Mouse (Mus musculus) CH12.LX (cell line): ENCODE measurements around the gene Mmgt1. TPM values are rescaled to one million over a fixed set of nuclear protein-coding genes. Genes with fewer than 3 reads are reported as not detected.

Experiments
- DNase-seq: peaks from one replicate; pipeline ENCODE4 v3.0.0-alpha.2; 2013; ENCODE audit errors: extremely low read depth
- H3K27ac ChIP-seq: 2 replicates; pipeline ENCODE4 v1.5.1; 2012; ENCODE audit warnings: low read depth, mild to moderate bottlenecking, control low read depth, moderate library complexity; ENCODE audit not compliant: insufficient read depth
- H3K27me3 ChIP-seq: replicated peaks from 2 replicates; pipeline ENCODE3; 2012; ENCODE audit warnings: inconsistent platforms
- H3K36me3 ChIP-seq, 2 experiments: replicated peaks in 1 of 2; 2 replicates each; pipeline versions ENCODE3 to v1.6.1; 2012; ENCODE audit warnings: inconsistent platforms in 1 of 2, low read length in 1 of 2, mild to moderate bottlenecking in 1 of 2, mixed read lengths in 1 of 2, moderate library complexity in 1 of 2; ENCODE audit not compliant: control insufficient read depth in 1 of 2, insufficient read depth in 1 of 2
- H3K4me1 ChIP-seq, 2 experiments: 2 replicates each; pipeline ENCODE4 v1.6.1; 2012; ENCODE audit warnings: inconsistent platforms in 1 of 2, moderate library complexity in 1 of 2; ENCODE audit not compliant: insufficient read depth in 2 of 2, control insufficient read depth in 1 of 2
- H3K4me2 ChIP-seq: 2 replicates; pipeline ENCODE4 v1.6.1; 2012; ENCODE audit warnings: low read depth, mild to moderate bottlenecking, control low read depth; ENCODE audit not compliant: poor library complexity, insufficient read depth, severe bottlenecking
- H3K4me3 ChIP-seq, 3 experiments: fragments of 150-350 bp in 1 of 3; sonication (generic) in 1 of 3; replicated peaks in 1 of 3; 2 replicates each; pipeline versions ENCODE3 to v1.5.1; 2011 to 2012; ENCODE audit warnings: low read depth in 2 of 3, low read length in 2 of 3, mild to moderate bottlenecking in 2 of 3, moderate library complexity in 2 of 3, control low read depth in 1 of 3, improper control_type of control experiment in 1 of 3, inconsistent platforms in 1 of 3, mixed read lengths in 1 of 3; ENCODE audit not compliant: poor library complexity in 1 of 3
- H3K79me2 ChIP-seq: replicated peaks from 2 replicates; pipeline ENCODE4 v1.6.1; 2012; ENCODE audit warnings: mild to moderate bottlenecking, moderate library complexity; ENCODE audit not compliant: control insufficient read depth, poor library complexity, insufficient read depth, severe bottlenecking; ENCODE audit errors: extremely low read depth
- H3K9ac ChIP-seq: 2 replicates; pipeline ENCODE4 v1.6.1; 2012; ENCODE audit warnings: low read depth, mild to moderate bottlenecking, control low read depth, moderate library complexity; ENCODE audit not compliant: insufficient read depth
- H3K9me3 ChIP-seq: replicated peaks from 2 replicates; pipeline ENCODE3; 2012; ENCODE audit warnings: low read length, inconsistent platforms, mixed read lengths
- BHLHE40 ChIP-seq: IDR thresholded peaks from 2 replicates; pipeline ENCODE4 v1.6.1; 2011; ENCODE audit warnings: mild to moderate bottlenecking, low read depth, low read length, improper control_type of control experiment
- CHD1 ChIP-seq: IDR thresholded peaks from 2 replicates; pipeline ENCODE4 v1.6.1; 2012; ENCODE audit warnings: low read depth, low read length, improper control_type of control experiment, inconsistent platforms
- CHD2 ChIP-seq: IDR thresholded peaks from 2 replicates; pipeline ENCODE4 v1.6.1; 2011; ENCODE audit warnings: low read length, improper control_type of control experiment
- CTCF ChIP-seq, 2 experiments: IDR thresholded peaks in 1 of 2; conservative IDR thresholded peaks in 1 of 2; 2 replicates each; pipeline ENCODE4 v1.5.1; 2011 to 2012; ENCODE audit warnings: low read depth in 2 of 2, low read length in 2 of 2, improper control_type of control experiment in 1 of 2, inconsistent platforms in 1 of 2, mild to moderate bottlenecking in 1 of 2, moderate library complexity in 1 of 2
- EP300 ChIP-seq: IDR thresholded peaks from 2 replicates; pipeline ENCODE4 v1.6.1; 2011; ENCODE audit warnings: low read length, improper control_type of control experiment
- ETS1 ChIP-seq: conservative IDR thresholded peaks from 2 replicates; pipeline ENCODE4 v1.6.1; 2012; ENCODE audit warnings: low read depth, mild to moderate bottlenecking, inconsistent platforms, low read length, improper control_type of control experiment, moderate library complexity
- GABPA ChIP-seq: IDR thresholded peaks from 2 replicates; pipeline ENCODE4 v1.6.1; 2012; ENCODE audit warnings: low read depth, low read length, improper control_type of control experiment, inconsistent platforms; ENCODE audit not compliant: insufficient replicate concordance
- HCFC1 ChIP-seq: IDR thresholded peaks from 2 replicates; pipeline ENCODE4 v1.6.1; 2012; ENCODE audit warnings: low read depth, mild to moderate bottlenecking, inconsistent platforms, low read length, improper control_type of control experiment
- KAT2A ChIP-seq: IDR thresholded peaks from 2 replicates; pipeline ENCODE4 v1.6.1; 2012; ENCODE audit warnings: low read length, improper control_type of control experiment, inconsistent platforms; ENCODE audit not compliant: insufficient replicate concordance
- MAFK ChIP-seq: IDR thresholded peaks from 2 replicates; pipeline ENCODE4 v1.6.1; 2011; ENCODE audit warnings: low read length, improper control_type of control experiment; ENCODE audit not compliant: insufficient replicate concordance
- MXI1 ChIP-seq: IDR thresholded peaks from 2 replicates; pipeline ENCODE4 v1.6.1; 2011; ENCODE audit warnings: mild to moderate bottlenecking, low read depth, low read length, improper control_type of control experiment
- MYC ChIP-seq: IDR thresholded peaks from 2 replicates; pipeline ENCODE4 v1.6.1; 2011; ENCODE audit warnings: low read depth, mild to moderate bottlenecking, improper control_type of control experiment, low read length
- NRF1 ChIP-seq: IDR thresholded peaks from 2 replicates; pipeline ENCODE4 v1.6.1; 2014; ENCODE audit warnings: low read depth, mild to moderate bottlenecking, inconsistent platforms, low read length, improper control_type of control experiment, moderate library complexity
- POLR2AphosphoS2 ChIP-seq: IDR thresholded peaks from 2 replicates; pipeline ENCODE4 v1.6.1; 2011; ENCODE audit warnings: low read depth, low read length, improper control_type of control experiment
- RAD21 ChIP-seq: IDR thresholded peaks from 2 replicates; pipeline ENCODE4 v1.6.1; 2011; ENCODE audit warnings: low read depth, mild to moderate bottlenecking, low read length, improper control_type of control experiment, moderate library complexity
- RCOR1 ChIP-seq: conservative IDR thresholded peaks from 2 replicates; pipeline ENCODE4 v1.6.1; 2012; ENCODE audit warnings: low read depth, mild to moderate bottlenecking, inconsistent platforms, low read length, improper control_type of control experiment
- SMC3 ChIP-seq: IDR thresholded peaks from 2 replicates; pipeline ENCODE4 v1.6.1; 2011; ENCODE audit warnings: low read depth, low read length, improper control_type of control experiment
- TBP ChIP-seq: conservative IDR thresholded peaks from 2 replicates; pipeline ENCODE4 v1.6.1; 2011; ENCODE audit warnings: low read depth, low read length, improper control_type of control experiment
- TCF12 ChIP-seq: IDR thresholded peaks from 2 replicates; pipeline ENCODE4 v1.6.1; 2014; ENCODE audit warnings: low read depth, mild to moderate bottlenecking, inconsistent platforms, low read length, improper control_type of control experiment
- USF2 ChIP-seq: conservative IDR thresholded peaks from 2 replicates; pipeline ENCODE4 v1.6.1; 2011; ENCODE audit warnings: low read depth, low read length, improper control_type of control experiment
- ZC3H11A ChIP-seq: IDR thresholded peaks from 2 replicates; pipeline ENCODE4 v1.6.1; 2012; ENCODE audit warnings: low read depth, mild to moderate bottlenecking, inconsistent platforms, low read length, improper control_type of control experiment
- dilution Hi-C: fragments of 300-500 bp; cut with MboI; formaldehyde crosslinking; loops from 2 replicates; pipeline ENCODE4 v1.14.3; 2020; ENCODE audit warnings: low sequenced_read_pairs; ENCODE audit not compliant: extremely low pct_unique_long_range_greater_than_20kb, extremely low pct_ligation_motif_present
- in situ Hi-C: fragments of 300-500 bp; cut with MboI; formaldehyde crosslinking; loops from 3 replicates; pipeline ENCODE4 v1.14.3; 2019; ENCODE audit warnings: low sequenced_read_pairs, low pct_ligation_motif_present, low pct_unique_long_range_greater_than_20kb, mixed read lengths
- polyA plus RNA-seq: library from polyadenylated mRNA; unstranded; fragments of >175 nt; gene quantifications from 2 replicates; pipeline ENCODE4 v1.2.1, GENCODE M21; 2012; ENCODE audit warnings: low read depth; ENCODE audit not compliant: insufficient read length
- total RNA-seq, 2 experiments: library from RNA; depleted of rRNA; stranded (reverse); fragments of 300-350 nt in 1 of 2; fragments of >200 nt in 1 of 2; gene quantifications; 2 replicates each; pipeline ENCODE4 v1.2.3; 2012 to 2014

Mmgt1 gene
- total and polyA plus RNA-seq, 3 experiments, result 15.8 to 37.8 (median 17.0) TPM

DNA sequence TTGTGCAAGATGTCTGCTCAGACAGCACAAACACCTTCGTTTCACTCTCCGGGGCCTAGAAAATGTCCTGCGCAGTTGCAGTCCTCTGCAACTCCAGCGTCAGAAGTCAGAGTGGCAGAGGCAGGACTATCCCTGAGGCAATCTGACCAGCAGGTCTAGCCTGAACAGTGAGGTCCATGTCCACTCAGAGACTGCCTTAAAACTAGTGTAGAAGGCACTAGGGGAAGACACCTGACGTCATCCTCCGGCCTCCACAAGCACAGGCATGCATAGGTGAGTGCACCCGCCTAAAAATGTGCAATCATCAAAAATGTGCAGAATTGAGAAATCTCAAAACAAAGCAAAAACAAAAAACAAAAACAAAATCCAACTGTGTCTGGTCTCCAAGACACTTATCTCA lies 48.4 kb downstream of the Mmgt1 start, which contains the start of gene Gm648:
Gene Gm648, minus strand, starts transcription at position 101 of the 400 bp plus-strand sequence.
- DNase-seq, result no peak
- Histone ChIP-seq H3K4me3 (no peak within 1 kb of the TSS), H3K9ac (no peak within 1 kb of the TSS), H3K36me3 (no peaks in the 10 kb centered on the region), H3K9me3 (no peaks in the 10 kb centered on the region), H3K4me2 (no peak within 1 kb of the TSS), H3K27me3 (no peaks in the 10 kb centered on the region), H3K79me2 (no peaks in the 10 kb centered on the region), H3K27ac (no peak within 1 kb of the TSS), H3K4me1 (no peaks in the 10 kb centered on the region)
- in situ Hi-C loops (loop anchor here (25.0 kb wide), 1 partner anchor 213 kb away; no protein-coding TSS in a partner anchor), dilution Hi-C loops (no loop called here)
- TF ChIP-seq RAD21, result no peak
- TF ChIP-seq TCF12, result no peak
- TF ChIP-seq SMC3, result no peak
- no peak for TF ChIP-seq ZC3H11A
- no peak for TF ChIP-seq RCOR1
- no peak for TF ChIP-seq TBP
- no peak for TF ChIP-seq POLR2AphosphoS2
- no peak for TF ChIP-seq ETS1
- TF ChIP-seq EP300, result no peak
- no peak for TF ChIP-seq MYC

DNA sequence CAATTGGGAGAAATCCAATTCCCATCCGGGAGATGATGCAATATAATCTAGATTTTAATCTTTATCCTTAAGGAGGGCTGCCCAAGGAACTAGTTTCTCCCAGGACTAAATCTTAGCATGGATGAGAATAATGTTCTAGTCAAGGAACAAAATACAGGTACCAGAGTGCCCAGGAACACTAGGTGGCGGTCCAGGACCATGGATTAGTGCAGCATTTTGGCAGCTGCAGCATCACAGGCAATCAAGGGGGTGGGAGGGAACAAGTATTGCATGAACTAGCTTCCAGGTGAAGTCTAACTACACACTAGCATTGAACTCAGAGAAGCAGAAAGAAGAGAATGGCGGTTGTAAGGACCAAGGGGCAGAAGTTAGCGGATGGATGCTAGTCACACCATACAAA lies 60.7 kb downstream of the Mmgt1 start:
- H3K27me3 ChIP-seq, result no peaks in the 10 kb centered on the region
- in situ Hi-C loops (loop anchor here (25.0 kb wide), 1 partner anchor 225 kb away; no protein-coding TSS in a partner anchor), dilution Hi-C loops (no loop called here)
- H3K9ac ChIP-seq, result no peak overlapping the region
- TF ChIP-seq MXI1 (no peak), CHD1 (no peak), POLR2AphosphoS2 (no peak), KAT2A (no peak), USF2 (no peak), ETS1 (no peak), MAFK (no peak), NRF1 (no peak), HCFC1 (no peak), RAD21 (peak; percentile 68), BHLHE40 (no peak), GABPA (no peak), CHD2 (no peak), SMC3 (peak; percentile 35), CTCF (conservative IDR thresholded peaks at IDR 0.05 in 1 of 2, IDR thresholded peaks at IDR 0.05 in 1 of 2; ENCODE audit: low read depth in 2 of 2, low read length in 2 of 2) (peak in 1 of 2 experiments; percentile 65; a peak in 2 of 4 replicates)
- H3K4me3 ChIP-seq, result no peak overlapping the region
- H3K27ac ChIP-seq, result no peak overlapping the region
- DNase-seq, result peak; percentile 19
- no peaks in the 10 kb centered on the region for H3K4me1 ChIP-seq
- no peak overlapping the region for H3K4me2 ChIP-seq
- no peaks in the 10 kb centered on the region for H3K79me2 ChIP-seq
- H3K9me3 ChIP-seq, result no peaks in the 10 kb centered on the region
- H3K36me3 ChIP-seq, result no peaks in the 10 kb centered on the region

Other genes starting within 250 kb of the Mmgt1 start
- gene Smim10l2a, start 223.5 kb downstream of the Mmgt1 start, total RNA-seq (2012; rRNA removed), result 0.76 TPM in 2 replicates
- 1.7 and 2.8 TPM in 2 replicates for gene Smim10l2a, start 223.5 kb downstream of the Mmgt1 start, total RNA-seq (2014; rRNA removed)
- 0.97 and 1.1 TPM in 2 replicates for gene Smim10l2a, start 223.5 kb downstream of the Mmgt1 start, polyA plus RNA-seq
- gene Gm2174, start 150.1 kb downstream of the Mmgt1 start, total RNA-seq (2012; rRNA removed), result 1.5 and 1.6 TPM in 2 replicates
- gene Gm2174, start 150.1 kb downstream of the Mmgt1 start, total RNA-seq (2014; rRNA removed), result not detected in 2 replicates
- not detected in 2 replicates for gene Gm2174, start 150.1 kb downstream of the Mmgt1 start, polyA plus RNA-seq
- 14.2 and 19.4 TPM in 2 replicates for gene Ints6l, start 143.2 kb downstream of the Mmgt1 start, total RNA-seq (2012; rRNA removed)
- gene Ints6l, start 143.2 kb downstream of the Mmgt1 start, total RNA-seq (2014; rRNA removed), result 42.7 and 44.9 TPM in 2 replicates
- gene Ints6l, start 143.2 kb downstream of the Mmgt1 start, polyA plus RNA-seq, result 25.5 TPM in 2 replicates
- gene Gm10477, start 73.3 kb downstream of the Mmgt1 start, total RNA-seq (2012; rRNA removed), result not detected in 2 replicates
- gene Gm10477, start 73.3 kb downstream of the Mmgt1 start, total RNA-seq (2014; rRNA removed), result not detected in 2 replicates
- not detected in 2 replicates for gene Gm10477, start 73.3 kb downstream of the Mmgt1 start, polyA plus RNA-seq
- gene Gm648, start 48.5 kb downstream of the Mmgt1 start, total RNA-seq (2012; rRNA removed), result not detected in 2 replicates
- gene Gm648, start 48.5 kb downstream of the Mmgt1 start, total RNA-seq (2014; rRNA removed), result not detected in 2 replicates
- gene Gm648, start 48.5 kb downstream of the Mmgt1 start, polyA plus RNA-seq, result not detected in 2 replicates
- gene Slc9a6, start 11.7 kb upstream of the Mmgt1 start, total RNA-seq (2012; rRNA removed), result 6.9 and 7.6 TPM in 2 replicates
- 5.2 and 5.9 TPM in 2 replicates for gene Slc9a6, start 11.7 kb upstream of the Mmgt1 start, total RNA-seq (2014; rRNA removed)
- 5.3 and 7.3 TPM in 2 replicates for gene Slc9a6, start 11.7 kb upstream of the Mmgt1 start, polyA plus RNA-seq
- gene Fhl1, start 133.7 kb upstream of the Mmgt1 start, total RNA-seq (2012; rRNA removed), result not detected in 2 replicates
- not detected in 2 replicates for gene Fhl1, start 133.7 kb upstream of the Mmgt1 start, total RNA-seq (2014; rRNA removed)
- not detected in 2 replicates for gene Fhl1, start 133.7 kb upstream of the Mmgt1 start, polyA plus RNA-seq
- gene Map7d3, start 224.3 kb upstream of the Mmgt1 start, total RNA-seq (2012; rRNA removed), result not detected in 2 replicates
- not detected in 2 replicates for gene Map7d3, start 224.3 kb upstream of the Mmgt1 start, total RNA-seq (2014; rRNA removed)
- not detected in 2 replicates for gene Map7d3, start 224.3 kb upstream of the Mmgt1 start, polyA plus RNA-seq